Mouse (Mus musculus) cortical plate, adult 2 months (tissue): ENCODE data around the gene Parp1.

ENCODE experiments used
- CTCF ChIP-seq: fragments of 200-500 bp; IDR thresholded peaks from 2 replicates; pipeline ENCODE4 v1.5.1; 2011; ENCODE audit warnings: mild to moderate bottlenecking, control low read depth, low read length; ENCODE audit not compliant: insufficient read depth; ENCODE audit errors: extremely low read depth
- POLR2A ChIP-seq: fragments of 200-500 bp; IDR thresholded peaks from 2 replicates; pipeline ENCODE4 v1.6.1; 2011; ENCODE audit warnings: mild to moderate bottlenecking, low read length, control low read depth; ENCODE audit not compliant: insufficient read depth; ENCODE audit errors: extremely low read depth

- TF ChIP-seq CTCF (no peak), POLR2A (no peak)
Measured at GRCm38 (mm10) chr1:180642228-180642564, 73.5 kb downstream of the Parp1 start.
